Mouse (Mus musculus): ENCODE results near the gene Tpx2.

The Tpx2 gene

DNA sequence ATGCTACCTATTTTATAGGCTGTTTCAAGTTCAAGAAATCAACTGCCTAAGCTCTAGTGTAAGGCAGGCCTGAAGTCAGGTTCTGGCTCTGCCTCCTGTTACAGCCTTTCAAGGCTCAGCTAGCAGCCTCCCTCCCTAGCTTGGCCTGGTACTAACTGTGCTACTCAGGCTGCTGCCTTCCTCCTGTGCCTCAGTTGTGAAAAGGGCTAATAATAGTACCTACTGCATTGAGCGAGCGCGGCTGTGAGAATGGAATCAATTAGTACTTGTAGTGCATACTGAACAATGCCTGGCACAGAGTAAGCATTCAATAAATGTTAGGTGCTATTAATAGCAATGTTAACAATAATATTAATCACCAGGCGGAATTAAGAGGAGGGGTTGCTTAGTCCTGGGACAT, 27.8 kb upstream of the Tpx2 start:
- DNase-seq (ENCODE audit: inconsistent age in 2 of 2, low spot score in 1 of 2): peak in 1 of 2 experiments; percentile 66

DNA sequence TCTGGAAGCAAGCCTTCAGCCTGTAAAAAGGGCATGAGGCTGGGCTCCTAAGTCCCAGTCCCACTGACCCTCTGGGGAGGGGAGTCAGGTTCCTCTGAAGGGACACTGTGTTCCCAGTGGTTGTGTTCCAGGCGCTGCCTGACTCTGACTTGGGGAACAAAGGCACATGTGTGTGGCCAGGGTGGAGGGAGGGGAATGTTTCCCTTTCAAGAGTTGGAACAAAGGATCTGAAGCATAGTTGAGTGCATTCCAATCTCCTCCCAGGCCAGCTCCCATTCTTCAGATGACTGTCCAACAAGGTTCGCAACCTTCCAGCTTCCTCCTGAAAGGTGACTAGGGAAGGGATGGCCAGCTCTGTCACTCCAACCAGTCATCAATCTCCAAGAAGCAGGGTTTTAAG, 27.4 kb upstream of the Tpx2 start:
- peak; percentile 76 to 81 for DNase-seq (ENCODE audit: inconsistent age in 2 of 2, low spot score in 1 of 2)

DNA sequence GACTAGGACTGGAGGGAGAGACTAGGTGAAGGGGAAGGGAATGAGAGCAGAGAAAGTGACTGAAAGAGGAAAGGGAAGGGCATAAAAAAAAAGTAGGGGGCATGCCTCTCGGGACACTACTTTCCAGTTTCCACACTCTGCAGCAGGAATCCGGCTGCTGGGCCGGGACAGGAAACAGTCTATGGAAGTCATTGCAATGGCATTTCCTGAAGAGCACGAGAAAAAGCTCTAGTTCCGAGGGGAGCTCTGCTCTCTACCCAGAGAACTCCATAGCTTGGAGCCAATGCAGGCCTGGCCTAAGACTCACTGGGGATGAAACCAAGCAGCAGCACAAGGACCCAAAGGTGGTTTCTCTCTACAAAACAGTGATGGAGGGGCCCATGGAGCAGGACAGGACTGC, 26.7 kb upstream of the Tpx2 start:
- DNase-seq (ENCODE audit: inconsistent age in 2 of 2, low spot score in 1 of 2): peak; percentile 43 to 69

- no peak for DNase-seq (ENCODE audit: inconsistent age in 2 of 2, low spot score in 1 of 2)
These were observed 26.2 kb upstream of the Tpx2 start for GRCm38 (mm10) chr2:152821566-152821965.

GRCm38 (mm10) chr2:152823770-152824169, 24.0 kb upstream of the Tpx2 start:
- DNase-seq (ENCODE audit: inconsistent age in 2 of 2, low spot score in 1 of 2): no peak

GRCm38 (mm10) chr2:152824438-152825167, 23.2 kb upstream of the Tpx2 start:
- peak in 1 of 2 experiments; percentile 20 for DNase-seq (ENCODE audit: inconsistent age in 2 of 2, low spot score in 1 of 2)

DNA sequence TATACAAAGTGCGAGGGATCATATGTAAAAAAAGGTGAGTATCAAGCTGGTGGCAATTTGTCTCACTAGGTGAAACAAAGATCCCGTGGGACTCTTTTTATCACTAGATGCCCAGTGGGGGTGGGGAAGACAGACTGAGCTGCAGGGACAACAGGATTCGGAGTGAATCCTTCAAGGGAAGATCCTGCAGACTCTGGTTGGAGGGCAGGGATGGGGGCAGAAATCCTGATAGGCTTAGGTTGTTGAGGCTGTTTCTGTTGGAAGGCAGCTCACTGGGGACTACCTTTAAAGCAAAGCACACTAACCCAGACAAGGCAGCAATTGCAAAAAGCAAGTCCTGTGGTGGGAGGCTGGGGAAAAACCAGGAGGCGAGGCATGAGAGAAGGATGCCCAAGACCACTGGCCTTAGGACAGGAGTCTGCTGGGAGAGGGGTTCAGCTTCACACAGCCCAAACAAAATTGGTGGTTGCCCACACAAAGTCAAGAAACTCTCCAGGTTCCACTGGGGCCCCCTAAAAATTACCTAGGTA, 22.5 kb upstream of the Tpx2 start:
- DNase-seq (ENCODE audit: inconsistent age in 2 of 2, low spot score in 1 of 2): peak in 1 of 2 experiments; percentile 31

DNA sequence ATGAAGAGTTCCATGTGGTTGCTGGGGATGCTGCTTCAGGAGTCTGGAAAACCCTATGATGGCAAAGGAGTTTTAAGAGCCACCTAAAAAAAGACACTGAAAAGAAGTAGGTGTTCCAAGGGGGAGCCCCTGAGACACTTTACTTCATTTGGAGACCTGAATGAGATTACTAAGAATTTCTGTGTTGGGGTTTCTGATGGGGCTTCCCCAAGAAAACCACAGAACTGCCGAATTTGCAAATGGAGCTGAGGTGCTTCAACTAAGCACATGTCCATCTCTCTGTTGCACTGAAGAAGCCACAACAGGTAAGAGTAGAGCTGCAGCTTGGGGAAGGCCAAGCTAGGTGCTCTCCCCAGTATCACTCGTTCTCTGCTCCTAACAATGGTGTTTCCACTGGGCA, 22.1 kb upstream of the Tpx2 start:
- DNase-seq (ENCODE audit: inconsistent age in 2 of 2, low spot score in 1 of 2): peak in 1 of 2 experiments; percentile 19

DNA sequence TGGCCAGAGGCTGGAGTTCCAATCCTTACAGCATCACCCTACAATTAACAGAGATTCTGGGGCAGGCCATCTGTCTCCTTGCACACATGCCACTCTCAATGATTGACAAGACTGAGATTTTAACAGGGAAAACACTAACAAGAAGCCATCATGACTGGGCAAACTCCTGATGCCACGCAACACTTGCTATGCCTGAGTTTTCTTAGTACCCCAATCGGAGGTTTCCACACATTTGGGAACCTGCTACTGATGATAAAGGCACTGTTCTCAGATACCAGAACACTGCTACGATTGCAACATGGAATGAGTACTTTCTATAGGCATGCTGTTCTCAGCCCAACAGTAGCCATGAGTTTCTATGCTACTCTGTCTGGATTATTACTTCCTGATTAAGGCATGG, 21.3 kb upstream of the Tpx2 start:
- DNase-seq (ENCODE audit: inconsistent age in 2 of 2, low spot score in 1 of 2): peak in 1 of 2 experiments; percentile 23

DNA sequence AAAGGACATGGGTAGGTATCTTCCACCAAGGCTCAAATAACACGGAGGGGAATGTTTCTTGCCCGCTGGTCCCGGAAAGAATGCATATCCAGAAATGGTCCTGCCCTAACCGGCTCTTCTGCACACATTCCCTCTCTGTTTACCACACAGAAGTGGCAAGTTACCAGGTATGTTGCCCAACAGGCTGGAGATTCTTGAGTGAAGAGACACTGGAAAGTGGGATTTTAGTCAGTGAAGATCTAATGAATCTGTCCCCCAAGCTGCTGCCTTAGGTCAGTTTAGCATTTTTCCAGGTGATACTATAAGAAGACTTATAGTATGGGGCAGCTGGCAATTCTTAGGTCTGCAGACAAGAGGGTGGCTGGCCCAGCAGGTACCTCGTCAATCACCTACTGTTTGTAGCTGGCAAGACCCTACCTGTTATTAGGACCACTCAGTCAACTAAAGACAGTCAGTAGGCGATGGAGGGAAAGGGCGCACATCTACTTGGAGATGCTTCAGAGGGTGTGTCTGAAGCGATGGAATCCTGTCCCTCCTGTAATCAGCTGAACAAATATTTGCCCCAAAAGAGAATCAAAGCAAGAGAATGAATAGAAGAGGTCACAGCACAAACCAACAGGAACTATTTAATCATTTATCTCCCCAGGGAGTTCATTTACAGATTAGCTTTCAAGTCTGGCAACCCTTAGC, 20.3 kb upstream of the Tpx2 start:
- DNase-seq (ENCODE audit: inconsistent age in 2 of 2, low spot score in 1 of 2): peak in 1 of 2 experiments; percentile 55

GRCm38 (mm10) chr2:152828011-152828370, 19.8 kb upstream of the Tpx2 start:
- DNase-seq (ENCODE audit: inconsistent age in 2 of 2, low spot score in 1 of 2): no peak

DNA sequence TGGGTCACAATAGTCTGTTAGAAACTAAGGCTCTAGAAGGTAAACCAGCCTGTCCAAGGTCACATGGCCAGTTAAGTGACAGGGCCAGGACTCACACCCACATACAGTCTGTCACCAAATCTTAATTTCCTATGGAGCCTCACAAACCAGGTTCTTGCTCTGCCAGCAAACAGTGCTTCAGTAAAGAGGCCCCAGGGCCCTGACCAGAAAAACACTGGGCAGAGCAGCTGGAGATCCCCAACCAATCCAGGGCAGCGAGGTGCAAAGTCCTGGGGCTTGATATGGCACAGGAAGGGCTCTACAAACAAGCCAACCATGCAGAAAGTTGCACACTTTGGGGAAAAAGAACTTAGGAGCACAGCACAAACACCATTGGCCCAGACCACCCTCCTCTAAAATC, 19.2 kb upstream of the Tpx2 start:
- peak in 1 of 2 experiments; percentile 62 for DNase-seq (ENCODE audit: inconsistent age in 2 of 2, low spot score in 1 of 2)

- peak; percentile 41 to 64 for DNase-seq (ENCODE audit: inconsistent age in 2 of 2, low spot score in 1 of 2)
These were observed 18.3 kb upstream of the Tpx2 start for GRCm38 (mm10) chr2:152829367-152829881.

DNA sequence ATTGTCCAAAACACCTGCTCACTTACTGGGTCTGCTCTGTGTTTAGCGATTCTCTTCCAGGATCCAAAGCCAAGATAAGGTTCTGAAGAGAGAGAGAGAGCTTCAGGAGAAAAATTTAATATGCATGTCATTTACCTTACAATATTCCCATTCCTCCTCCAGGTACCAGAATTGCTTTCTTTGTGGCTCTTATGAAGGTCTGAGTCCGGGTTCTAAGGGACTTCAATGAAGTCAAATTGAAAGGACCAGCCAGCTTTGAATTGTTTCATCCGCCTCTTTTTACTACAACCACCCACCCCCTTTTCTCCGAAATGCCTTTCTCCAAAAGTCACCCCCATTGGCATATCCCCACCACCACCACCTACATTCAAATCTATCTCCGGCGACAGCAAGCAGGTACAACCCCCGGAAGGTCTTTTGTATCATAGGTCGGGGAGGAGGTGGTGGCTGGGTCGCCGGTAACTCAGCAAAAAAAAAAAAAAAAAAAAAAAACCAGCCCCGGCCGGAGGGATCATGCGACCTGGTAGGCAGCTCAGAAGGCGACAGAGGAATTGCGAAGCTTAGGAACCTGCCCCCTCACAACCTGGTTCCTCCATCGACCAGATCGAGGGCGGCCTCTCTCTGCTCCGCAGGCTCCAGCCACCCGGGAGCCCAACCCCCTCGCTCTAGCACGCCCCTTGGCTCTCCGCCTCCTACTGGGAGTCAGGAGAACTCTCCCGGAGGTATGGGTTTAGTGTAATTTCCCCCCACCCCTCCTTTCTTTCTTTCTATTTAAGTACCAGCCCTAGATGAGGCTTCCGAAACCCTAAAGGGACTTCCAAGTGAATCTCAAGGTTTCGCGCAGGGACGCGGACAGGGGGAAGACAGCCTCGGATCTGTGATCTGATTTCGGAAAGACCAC, 17.5 kb upstream of the Tpx2 start:
- DNase-seq (ENCODE audit: inconsistent age in 2 of 2, low spot score in 1 of 2): peak; percentile 93 to 96

DNA sequence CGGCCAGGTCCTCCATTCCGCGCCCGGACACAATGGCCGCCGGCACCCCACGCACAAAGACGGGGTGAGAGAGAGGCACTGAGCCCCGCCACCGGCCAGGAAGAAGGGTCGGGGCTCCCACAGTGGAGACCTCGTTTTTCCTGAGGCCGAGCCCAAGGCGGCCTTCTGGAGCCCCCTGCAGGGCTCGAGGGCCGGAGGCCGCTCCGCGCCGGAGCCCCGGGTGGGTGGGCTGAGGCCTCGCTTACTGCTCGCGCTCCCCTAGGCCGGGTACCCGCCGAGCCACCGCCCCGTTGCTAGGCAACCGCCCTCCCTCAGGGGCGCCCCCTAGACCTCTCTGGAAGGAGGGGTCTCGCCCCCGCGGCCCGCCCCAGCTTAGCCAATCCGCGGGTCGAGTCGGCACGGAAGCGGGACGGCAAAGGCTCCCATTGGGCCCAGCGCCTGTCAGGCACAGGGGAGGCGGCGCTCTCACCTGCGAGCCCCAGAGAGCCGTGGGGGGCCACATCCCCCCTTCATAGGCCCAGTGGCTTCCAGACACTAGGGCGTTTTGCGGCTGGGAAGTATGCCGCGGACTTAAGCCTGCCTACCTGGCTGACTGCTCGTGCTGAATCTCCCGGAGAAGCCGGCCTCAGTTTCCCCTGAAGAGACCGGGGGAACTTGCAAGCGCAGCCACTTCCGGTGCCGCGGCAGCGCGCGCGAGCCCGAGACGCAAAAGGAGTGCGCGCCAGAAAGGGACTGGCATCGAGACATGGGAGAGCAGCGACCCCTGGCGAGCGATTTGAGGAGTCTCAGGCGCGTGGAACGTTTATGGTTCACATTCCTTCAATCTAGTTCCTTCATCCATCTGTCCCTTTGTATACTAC, 16.5 kb upstream of the Tpx2 start, which contains the start of gene Bcl2l1:
Gene Bcl2l1, minus strand, starts transcription at position 710 of the 860 bp plus-strand sequence.
- DNase-seq (ENCODE audit: inconsistent age in 2 of 2, low spot score in 1 of 2): peak; percentile 99 to 100

DNA sequence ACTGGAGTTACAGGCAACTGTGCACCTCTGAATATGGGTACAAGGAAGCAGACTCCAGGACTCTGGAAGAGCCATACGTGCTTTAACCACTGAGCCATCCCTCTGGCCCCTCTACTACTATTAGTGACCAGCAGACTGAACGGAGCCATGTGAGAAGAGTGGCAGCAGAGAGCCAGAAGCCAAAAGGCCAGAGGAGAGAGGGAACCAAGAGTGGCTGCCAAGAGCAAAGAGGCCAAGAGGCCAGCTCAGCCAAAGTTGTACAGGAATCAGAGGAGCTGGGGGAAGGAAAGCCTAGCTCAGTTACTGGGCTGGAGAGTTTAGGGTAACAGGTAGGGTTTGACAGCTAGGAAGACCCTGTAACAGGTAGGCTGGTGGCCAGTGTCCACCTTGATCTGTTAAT, 8.5 kb upstream of the Tpx2 start:
- peak in 1 of 2 experiments; percentile 33 for DNase-seq (ENCODE audit: inconsistent age in 2 of 2, low spot score in 1 of 2)

DNA sequence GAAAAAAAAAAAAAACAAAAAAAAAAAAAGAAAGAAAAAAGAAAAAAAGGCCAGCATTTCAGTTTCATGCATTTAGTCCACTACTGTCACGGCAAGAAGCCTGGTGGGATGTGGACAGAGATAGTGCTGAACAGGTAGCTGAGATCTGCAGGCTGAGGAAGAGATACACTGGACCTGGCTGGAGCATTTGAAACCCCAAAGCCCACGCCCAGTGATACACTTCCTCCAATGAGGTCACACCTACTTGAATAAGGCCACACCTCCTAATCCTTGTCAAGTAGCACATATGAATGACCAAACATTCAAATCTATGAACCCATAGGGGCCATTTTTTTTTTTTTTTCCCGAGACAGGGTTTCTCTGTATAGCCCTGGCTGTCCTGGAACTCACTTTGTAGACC, 5.0 kb upstream of the Tpx2 start:
- DNase-seq (ENCODE audit: inconsistent age in 2 of 2, low spot score in 1 of 2): no peak

DNA sequence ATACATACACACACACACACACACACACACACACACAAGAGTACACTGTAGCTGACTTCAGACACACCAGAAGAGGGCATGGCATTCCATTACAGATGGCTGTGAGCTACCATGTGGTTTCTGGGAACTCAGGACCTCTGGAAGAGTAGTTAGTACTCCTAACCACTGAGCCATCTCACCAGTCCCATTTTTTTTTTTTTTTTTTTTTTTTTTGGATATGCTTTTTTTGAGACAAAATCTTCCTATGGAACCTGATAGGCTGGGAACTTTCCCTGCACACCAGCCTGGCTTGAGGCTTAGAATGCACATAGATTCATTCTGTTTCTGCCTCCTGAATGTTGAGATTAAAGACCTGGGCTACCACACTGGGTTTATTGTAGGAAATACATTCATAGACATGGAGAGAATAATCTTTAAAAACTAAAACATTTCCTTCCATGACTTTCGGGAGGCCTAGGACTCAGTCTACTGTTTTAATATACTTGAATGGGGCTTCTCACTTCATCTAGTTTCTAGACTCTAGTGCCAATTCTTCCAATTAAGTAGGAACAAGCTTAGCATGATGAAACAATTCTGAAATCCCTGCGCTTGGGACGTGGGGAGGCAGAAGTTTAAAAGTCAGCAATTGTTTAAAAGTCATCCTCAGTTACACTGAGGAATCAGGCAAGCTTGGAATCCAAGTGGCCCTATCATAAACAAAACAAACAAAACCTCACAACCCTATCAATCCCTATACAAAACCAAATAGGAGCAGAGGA, 528 bp upstream of the Tpx2 start:
- DNase-seq (ENCODE audit: inconsistent age in 2 of 2, low spot score in 1 of 2): no peak

- no peak for DNase-seq (ENCODE audit: inconsistent age in 2 of 2, low spot score in 1 of 2)
These were observed 702 bp downstream of the Tpx2 start for GRCm38 (mm10) chr2:152848466-152848865.
